Mouse (Mus musculus): ENCODE measurements around the gene Zfp729a.
"Not testable (repeated sequence)": the region's sequence is repeated elsewhere in the genome, so short reads cannot be mapped to it uniquely, and the experiment has no call there.

Zfp729a gene

DNA sequence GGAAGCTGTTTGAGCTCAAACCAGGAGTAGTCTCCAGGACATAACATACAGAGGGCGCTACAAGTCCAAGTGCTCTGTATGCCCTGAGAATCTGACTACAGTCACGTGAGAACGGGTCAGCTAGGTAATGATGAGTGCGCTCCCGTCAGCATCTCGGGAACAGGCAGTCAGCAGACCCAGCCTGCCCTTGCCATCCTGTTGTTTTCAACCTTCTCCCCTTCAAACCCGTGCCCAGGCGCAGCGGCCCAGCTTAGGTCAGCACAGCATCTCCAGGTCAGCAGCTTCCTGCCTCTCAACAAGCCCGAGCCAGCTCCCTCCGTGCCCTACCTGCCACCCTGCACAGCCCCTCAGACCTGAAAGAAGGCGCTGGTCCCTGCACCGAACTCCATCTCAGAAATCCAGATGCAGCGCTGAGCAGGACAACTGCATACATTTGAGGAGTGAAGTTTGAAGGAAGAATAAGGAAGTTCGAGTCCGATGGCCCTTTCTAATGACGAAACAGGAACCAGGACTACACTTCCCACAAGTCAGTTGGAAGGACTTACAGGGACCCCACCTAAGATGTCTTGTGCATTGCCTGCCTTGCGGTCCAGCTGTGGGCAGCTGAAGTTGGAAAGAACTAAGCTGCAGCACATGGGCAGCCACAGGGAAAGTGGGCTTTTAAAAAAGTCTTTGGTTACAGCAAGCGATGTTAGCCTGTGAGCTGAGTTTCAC lies at the start of gene Zfp729a, which contains the start of gene Gm49345:
Zfp729a (minus strand) TSS at position 498 of the 714 bp plus-strand sequence.
Gm49345 (minus strand) TSS at position 476 of the 714 bp plus-strand sequence.
- DNase-seq (ENCODE audit: low spot score in 2 of 2), result peak; percentile 82 to 93

GRCm38 (mm10) chr13:67686971-67687370 lies 49.4 kb upstream of the Zfp729a start, which contains the start of gene Zfp738:
Zfp738 (minus strand) TSS chr13:67687071.
- DNase-seq (ENCODE audit: low spot score in 2 of 2), result no peak

DNA sequence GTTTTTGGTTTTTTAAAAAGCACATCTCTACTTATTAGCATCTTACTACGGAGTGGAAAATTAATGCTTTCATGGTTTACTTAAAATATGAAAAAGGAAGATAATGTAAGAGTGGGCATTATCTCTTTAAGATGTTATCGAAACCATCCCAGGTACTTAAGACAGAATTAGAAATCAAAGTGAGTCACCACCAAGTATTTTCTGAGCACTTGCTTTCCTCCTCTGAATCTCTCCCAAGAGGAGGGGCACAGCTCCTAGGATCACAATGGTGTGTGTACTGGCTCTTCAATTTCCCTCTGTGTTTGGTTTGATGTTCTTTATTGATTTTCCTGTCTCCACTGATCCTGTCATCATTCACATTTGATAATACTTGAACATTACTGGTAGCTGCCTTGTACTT lies 46.2 kb upstream of the Zfp729a start:
- DNase-seq (ENCODE audit: low spot score in 2 of 2), result not testable (repeated sequence)

DNA sequence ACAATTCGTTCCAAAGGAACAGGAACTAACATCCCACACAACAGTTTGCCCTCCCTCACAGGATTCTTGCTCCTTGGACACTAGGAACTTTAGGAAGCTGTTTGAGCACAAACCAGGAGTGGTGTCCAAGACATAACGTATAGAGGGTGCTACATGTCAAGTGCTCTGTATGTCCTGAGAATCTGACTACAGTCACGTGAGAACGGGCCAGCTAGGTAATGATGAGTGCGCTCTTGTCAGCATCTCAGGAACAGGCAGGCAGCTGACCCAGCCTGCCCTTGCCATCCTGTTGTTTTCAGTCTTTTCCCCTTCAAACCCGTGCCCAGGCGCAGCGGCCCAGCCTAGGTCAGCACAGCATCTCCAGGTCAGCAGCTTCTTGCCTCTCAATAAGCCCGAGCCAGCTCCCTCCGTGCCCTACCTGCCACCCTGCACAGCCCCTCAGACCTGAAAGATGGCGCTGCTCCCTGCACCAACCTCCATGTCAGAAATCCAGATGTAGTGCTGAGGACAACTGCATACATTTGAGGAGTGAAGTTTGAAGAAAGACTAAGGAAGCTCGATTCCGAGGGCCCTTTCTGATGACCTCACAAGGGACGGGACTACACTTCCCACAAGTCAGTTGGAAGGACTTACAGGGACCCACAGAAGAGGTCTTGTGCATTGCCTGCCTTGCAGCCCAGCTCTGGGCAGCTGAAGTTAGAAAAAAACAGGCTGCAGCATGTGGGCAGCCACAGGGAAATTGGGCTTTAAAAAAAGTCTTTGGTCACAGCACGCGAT lies 45.6 kb upstream of the Zfp729a start:
- DNase-seq (ENCODE audit: low spot score in 2 of 2), result peak; percentile 84 to 95

GRCm38 (mm10) chr13:67674902-67675301 lies 37.3 kb upstream of the Zfp729a start:
- no peak for DNase-seq (ENCODE audit: low spot score in 2 of 2)

GRCm38 (mm10) chr13:67652496-67652895 lies 14.9 kb upstream of the Zfp729a start:
- no peak for DNase-seq (ENCODE audit: low spot score in 2 of 2)

- DNase-seq (ENCODE audit: low spot score in 2 of 2), result no peak
Measured at GRCm38 (mm10) chr13:67610108-67610507, 27.5 kb downstream of the Zfp729a start.

DNA sequence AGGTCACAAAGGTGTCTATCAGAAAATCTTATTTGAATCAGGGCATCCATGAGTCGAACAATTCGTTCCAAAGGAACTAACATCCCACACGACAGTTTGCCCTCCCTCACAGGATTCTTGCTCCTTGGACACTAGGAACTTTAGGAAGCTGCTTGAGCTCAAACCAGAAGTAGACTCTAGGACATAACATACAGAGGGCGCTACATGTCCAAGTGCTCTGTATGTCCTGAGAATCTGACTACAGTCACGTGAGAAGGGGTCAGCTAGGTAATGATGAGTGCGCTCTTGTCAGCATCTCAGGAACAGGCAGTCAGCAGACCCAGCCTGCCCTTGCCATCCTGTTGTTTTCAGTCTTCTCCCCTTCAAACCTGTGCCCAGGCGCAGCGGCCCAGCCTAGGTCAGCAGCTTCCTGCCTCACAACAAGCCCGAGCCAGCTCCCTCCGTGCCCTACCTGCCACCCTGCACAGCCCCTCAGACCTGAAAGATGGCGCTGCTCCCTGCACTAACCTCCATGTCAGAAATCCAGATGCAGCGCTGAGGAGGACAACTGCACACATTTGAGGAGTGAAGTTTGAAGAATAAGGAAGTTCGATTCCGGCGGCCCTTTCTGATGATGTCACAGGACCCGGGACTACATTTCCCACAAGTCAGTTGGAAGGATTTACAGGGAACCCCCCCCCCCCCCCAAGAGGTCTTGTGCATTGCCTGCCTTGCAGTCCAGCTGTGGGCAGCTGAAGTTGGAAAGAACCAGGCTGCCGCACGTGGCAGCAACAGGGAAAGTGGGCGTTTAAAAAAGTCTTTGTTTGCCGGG lies 28.3 kb downstream of the Zfp729a start, which contains the start of gene Zfp729b:
Zfp729b (minus strand) TSS at position 642 of the 811 bp plus-strand sequence.
- DNase-seq (ENCODE audit: low spot score in 2 of 2), result peak; percentile 87 to 94

- no peak for DNase-seq (ENCODE audit: low spot score in 2 of 2)
Measured at GRCm38 (mm10) chr13:67572591-67573189, 64.9 kb downstream of the Zfp729a start.
